Mouse (Mus musculus): ENCODE results near the gene Mbd3. TPM values are rescaled to one million over a fixed set of nuclear protein-coding genes. Genes with fewer than 3 reads are reported as not detected.
A peak's percentile ranks its signal among the peaks of the same experiment; 100 is the strongest.

Gene Mbd3
- total and polyA plus RNA-seq, 3 experiments = 48.7 to 131 (median 67.0) TPM

GRCm38 (mm10) chr10:80383431-80383830 is 15.9 kb downstream of the Mbd3 start:
- H3K4me1 ChIP-seq (ENCODE audit: control insufficient read depth in 1 of 2, insufficient read depth in 2 of 2) = peaks cover 30 to 44% of the 10 kb centered on the region in 2 experiments
- H3K27me3 ChIP-seq (replicated peaks) = no peaks in the 10 kb centered on the region
- in situ Hi-C loops (cut with MboI; ENCODE audit: low pct_ligation_motif_present, low pct_unique_long_range_greater_than_20kb, low sequenced_read_pairs) (no loop called here), dilution Hi-C loops (cut with MboI; ENCODE audit: extremely low pct_ligation_motif_present, extremely low pct_unique_long_range_greater_than_20kb, low sequenced_read_pairs) (no loop called here)
- no peaks in the 10 kb centered on the region for H3K79me2 ChIP-seq (replicated peaks; ENCODE audit: control insufficient read depth, extremely low read depth, insufficient read depth, poor library complexity, severe bottlenecking)
- H3K4me2 ChIP-seq (ENCODE audit: insufficient read depth, low read depth, poor library complexity, severe bottlenecking) = no peak overlapping the region
- DNase-seq (ENCODE audit: extremely low read depth) = no peak
- TF ChIP-seq MAFK (IDR thresholded peaks at IDR 0.05; ENCODE audit: insufficient replicate concordance, low read length) (0 out of 2 replicates have a peak, but pooled peaks have one; percentile 27), CTCF (conservative IDR thresholded peaks at IDR 0.05 in 1 of 2, IDR thresholded peaks at IDR 0.05 in 1 of 2; ENCODE audit: low read depth in 2 of 2, low read length in 2 of 2) (peak in 1 of 2 experiments; percentile 30; a peak in 2 of 4 replicates), ZKSCAN1 (IDR thresholded peaks at IDR 0.05; ENCODE audit: borderline replicate concordance, low read depth, low read length) (no peak)
- H3K4me3 ChIP-seq (replicated peaks in 1 of 3; ENCODE audit: low read depth in 2 of 3, low read length in 2 of 3, poor library complexity in 1 of 3) = no peak overlapping the region
- peaks cover 17 to 49% of the 10 kb centered on the region in 2 experiments for H3K36me3 ChIP-seq (replicated peaks in 1 of 2; ENCODE audit: control insufficient read depth in 1 of 2, insufficient read depth in 1 of 2, low read length in 1 of 2)
- H3K9me3 ChIP-seq (replicated peaks; ENCODE audit: low read length) = no peaks in the 10 kb centered on the region
- H3K27ac ChIP-seq (ENCODE audit: insufficient read depth, low read depth) = no peak overlapping the region
- no peak overlapping the region for H3K9ac ChIP-seq (ENCODE audit: insufficient read depth, low read depth)

GRCm38 (mm10) chr10:80382641-80383365 is 16.5 kb downstream of the Mbd3 start:
- TF ChIP-seq KAT2A (IDR thresholded peaks at IDR 0.05; ENCODE audit: insufficient replicate concordance, low read length) (no peak), PAX5 (IDR thresholded peaks at IDR 0.05; ENCODE audit: low read length) (no peak), ELF1 (IDR thresholded peaks at IDR 0.05; ENCODE audit: low read depth, low read length) (no peak), MYC (IDR thresholded peaks at IDR 0.05; ENCODE audit: low read depth, low read length) (no peak)
- in situ Hi-C loops (cut with MboI; ENCODE audit: low pct_ligation_motif_present, low pct_unique_long_range_greater_than_20kb, low sequenced_read_pairs) = no loop called here

GRCm38 (mm10) chr10:80377716-80378115 is 21.6 kb downstream of the Mbd3 start:
- Histone ChIP-seq H3K27ac (ENCODE audit: insufficient read depth, low read depth) (no peak overlapping the region), H3K9ac (ENCODE audit: insufficient read depth, low read depth) (no peak overlapping the region), H3K36me3 (replicated peaks in 1 of 2; ENCODE audit: control insufficient read depth in 1 of 2, insufficient read depth in 1 of 2, low read length in 1 of 2) (peaks cover 17 to 28% of the 10 kb centered on the region in 2 experiments), H3K4me1 (ENCODE audit: control insufficient read depth in 1 of 2, insufficient read depth in 2 of 2) (peaks cover 0 to 2% of the 10 kb centered on the region in 2 experiments; a peak in 2 of 4 replicates), H3K27me3 (replicated peaks) (no peaks in the 10 kb centered on the region), H3K79me2 (replicated peaks; ENCODE audit: control insufficient read depth, extremely low read depth, insufficient read depth, poor library complexity, severe bottlenecking) (no peaks in the 10 kb centered on the region), H3K9me3 (replicated peaks; ENCODE audit: low read length) (peaks cover 9% of the 10 kb centered on the region), H3K4me3 (replicated peaks in 1 of 3; ENCODE audit: low read depth in 2 of 3, low read length in 2 of 3, poor library complexity in 1 of 3) (no peak overlapping the region), H3K4me2 (ENCODE audit: insufficient read depth, low read depth, poor library complexity, severe bottlenecking) (no peak overlapping the region)
- dilution Hi-C loops (cut with MboI; ENCODE audit: extremely low pct_ligation_motif_present, extremely low pct_unique_long_range_greater_than_20kb, low sequenced_read_pairs) (no loop called here), in situ Hi-C loops (cut with MboI; ENCODE audit: low pct_ligation_motif_present, low pct_unique_long_range_greater_than_20kb, low sequenced_read_pairs) (no loop called here)
- no peak for DNase-seq (ENCODE audit: extremely low read depth)
- TF ChIP-seq CTCF (conservative IDR thresholded peaks at IDR 0.05 in 1 of 2, IDR thresholded peaks at IDR 0.05 in 1 of 2; ENCODE audit: low read depth in 2 of 2, low read length in 2 of 2) (peak; percentile 47 to 50; a peak in 3 of 4 replicates), RAD21 (IDR thresholded peaks at IDR 0.05; ENCODE audit: low read depth, low read length) (no peak), USF1 (IDR thresholded peaks at IDR 0.05; ENCODE audit: low read depth, low read length) (no peak), UBTF (IDR thresholded peaks at IDR 0.05; ENCODE audit: low read depth, low read length) (no peak), ZMIZ1 (IDR thresholded peaks at IDR 0.05; ENCODE audit: low read depth, low read length) (no peak), SIN3A (IDR thresholded peaks at IDR 0.05; ENCODE audit: low read length) (no peak), JUN (IDR thresholded peaks at IDR 0.05; ENCODE audit: insufficient read depth, low read depth, low read length) (no peak), IRF4 (IDR thresholded peaks at IDR 0.05; ENCODE audit: low read depth, low read length) (no peak)

More at GRCm38 (mm10) chr10:80382641-80383365, 16.5 kb downstream of the Mbd3 start:
- H3K36me3 ChIP-seq (replicated peaks in 1 of 2; ENCODE audit: control insufficient read depth in 1 of 2, insufficient read depth in 1 of 2, low read length in 1 of 2) = peaks cover 17 to 49% of the 10 kb centered on the region in 2 experiments
- no peak overlapping the region for H3K4me3 ChIP-seq (replicated peaks in 1 of 3; ENCODE audit: low read depth in 2 of 3, low read length in 2 of 3, poor library complexity in 1 of 3)
- no peaks in the 10 kb centered on the region for H3K27me3 ChIP-seq (replicated peaks)
- H3K4me2 ChIP-seq (ENCODE audit: insufficient read depth, low read depth, poor library complexity, severe bottlenecking) = no peak overlapping the region
- no peak overlapping the region for H3K9ac ChIP-seq (ENCODE audit: insufficient read depth, low read depth)
- no peaks in the 10 kb centered on the region for H3K9me3 ChIP-seq (replicated peaks; ENCODE audit: low read length)
- no peaks in the 10 kb centered on the region for H3K79me2 ChIP-seq (replicated peaks; ENCODE audit: control insufficient read depth, extremely low read depth, insufficient read depth, poor library complexity, severe bottlenecking)
- no peak for DNase-seq (ENCODE audit: extremely low read depth)
- peaks cover 26 to 37% of the 10 kb centered on the region in 2 experiments for H3K4me1 ChIP-seq (ENCODE audit: control insufficient read depth in 1 of 2, insufficient read depth in 2 of 2)
- no peak overlapping the region for H3K27ac ChIP-seq (ENCODE audit: insufficient read depth, low read depth)
- dilution Hi-C loops (cut with MboI; ENCODE audit: extremely low pct_ligation_motif_present, extremely low pct_unique_long_range_greater_than_20kb, low sequenced_read_pairs) = no loop called here
